ENCODE assay signal across 17 mouse cellular contexts in genomic region chr12:16822181-16822734, GRCm38 (mm10). TPM values are rescaled to one million over a fixed set of nuclear protein-coding genes. Genes with fewer than 3 reads are reported as not detected.
"Had no signal": no experiment of that assay in that cellular context is flagged by ENCODE, and none has a peak within 500 bp of the region (broad histone marks: within the 10 kb centered on the region; RNA-seq: fewer than 3 reads in every experiment).

No protein-coding gene starts in this region.

- H3K4me2 ChIP-seq: liver, embryonic 13.5 days; midbrain, embryonic 12.5 days; neural tube, embryonic 12.5 days; neural tube, embryonic 15.5 days had no signal

- DNase-seq: kidney, adult 11 months; kidney, adult 8-10 months; kidney, postnatal 25 days; layer of hippocampus, postnatal 36 days; liver, embryonic 13.5 days; lung, adult 2 months; lung, postnatal 14 days; lung, postnatal 4 days; right cerebral cortex, postnatal 25 days; thymus, postnatal 25 days had no signal

- H3K27me3 ChIP-seq: liver, embryonic 13.5 days; midbrain, embryonic 12.5 days; neural tube, embryonic 12.5 days; neural tube, embryonic 15.5 days had no signal

- H3K27ac ChIP-seq: layer of hippocampus, adult 2 months; left cerebral cortex, adult 2 months; liver, embryonic 13.5 days; midbrain, embryonic 12.5 days; neural tube, embryonic 12.5 days; neural tube, embryonic 15.5 days; stomach, postnatal 0 days had no signal

- H3K9me3 ChIP-seq: liver, embryonic 13.5 days; midbrain, embryonic 12.5 days; neural tube, embryonic 12.5 days; neural tube, embryonic 15.5 days had no signal

- H3K4me3 ChIP-seq: layer of hippocampus, adult 2 months; left cerebral cortex, adult 2 months; liver, embryonic 13.5 days; midbrain, embryonic 12.5 days; neural tube, embryonic 12.5 days; neural tube, embryonic 15.5 days had no signal

- H3K9ac ChIP-seq: liver, embryonic 13.5 days; midbrain, embryonic 12.5 days; neural tube, embryonic 12.5 days; neural tube, embryonic 15.5 days had no signal

RNA-seq across cellular contexts. Expression of gene Greb1, which starts 21.6 kb away (rescaled TPM):
- total RNA-seq: megakaryocyte-erythroid progenitor cell, adult 5-6 weeks had no signal
